Mouse (Mus musculus): Measurements from ENCODE around the gene Sin3a. TPM values are rescaled to one million over a fixed set of nuclear protein-coding genes. Genes with fewer than 3 reads are reported as not detected.

The Sin3a gene
- polyA plus RNA-seq, 1 experiment from 2014 or later, result 34.4 TPM

DNA sequence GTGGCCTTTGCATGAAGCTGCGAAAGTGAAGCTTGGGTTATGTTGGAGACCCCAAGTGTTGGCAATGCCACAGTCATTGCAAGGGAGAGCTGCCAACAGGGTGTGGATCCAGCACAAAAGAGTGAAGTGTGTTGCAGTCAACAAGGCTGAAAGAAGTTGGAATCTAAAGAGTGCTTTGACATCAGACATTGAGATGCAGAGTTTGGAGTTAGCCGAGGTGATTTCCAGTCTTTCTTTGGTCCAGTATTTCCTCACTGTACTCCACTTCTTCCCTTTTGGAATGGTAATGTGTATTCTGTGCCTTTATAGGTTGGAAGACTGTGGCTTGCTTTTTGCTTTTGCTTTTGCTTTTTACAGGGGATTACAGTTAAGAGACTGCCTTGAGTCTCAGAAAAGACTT, 94.3 kb downstream of the Sin3a start:
- no peak for ATAC-seq (replicated peaks; ENCODE audit: insufficient number of reproducible peaks, low FRiP score, low TSS enrichment)
- Histone ChIP-seq H3K27me3 (ENCODE audit: control insufficient read depth, insufficient read depth, low read length) (no peaks in the 10 kb centered on the region), H3K9ac (ENCODE audit: low read depth, low read length) (no peak overlapping the region), H3K27ac (ENCODE audit: low read depth, low read length) (no peak overlapping the region), H3K36me3 (ENCODE audit: control insufficient read depth, insufficient read depth, low read length) (no peaks in the 10 kb centered on the region), H3K9me3 (replicated peaks; ENCODE audit: control insufficient read depth, low read length) (no peaks in the 10 kb centered on the region), H3K4me2 (no peak overlapping the region), H3K4me3 (ENCODE audit: low read depth, low read length) (no peak overlapping the region), H3K4me1 (ENCODE audit: control insufficient read depth, insufficient read depth, low read length) (no peaks in the 10 kb centered on the region)
- 73% methylated on average over 2 of the region's 2 CpGs for WGBS (ENCODE audit: insufficient replicate concordance)

DNA sequence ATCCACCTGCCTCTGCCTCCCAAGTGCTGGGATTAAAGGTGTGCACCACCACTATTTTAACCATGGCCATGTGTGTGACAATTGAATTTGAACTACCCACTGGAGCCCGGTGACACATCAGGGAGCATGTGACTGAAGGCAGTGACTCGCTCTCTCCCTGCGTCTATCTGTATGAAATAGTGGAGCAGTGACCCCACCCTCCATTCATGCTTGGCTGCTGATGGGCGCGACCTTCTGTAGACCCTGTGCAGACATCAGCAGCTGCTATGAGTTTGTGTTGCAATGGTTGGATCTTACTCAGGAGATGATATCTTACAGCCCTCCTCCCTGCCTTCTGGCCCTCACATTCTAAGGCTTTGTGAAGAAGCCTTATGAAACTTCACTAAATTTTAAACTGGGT, 96.6 kb downstream of the Sin3a start:
- H3K9me3 ChIP-seq (replicated peaks; ENCODE audit: control insufficient read depth, low read length), result no peaks in the 10 kb centered on the region
- WGBS (ENCODE audit: insufficient replicate concordance), result 72% methylated on average over 5 of the region's 5 CpGs

More for the DNA sequence above, 96.6 kb downstream of the Sin3a start:
- Histone ChIP-seq H3K9ac (ENCODE audit: low read depth, low read length) (no peak overlapping the region), H3K4me2 (no peak overlapping the region), H3K27ac (ENCODE audit: low read depth, low read length) (no peak overlapping the region), H3K4me3 (ENCODE audit: low read depth, low read length) (no peak overlapping the region), H3K27me3 (ENCODE audit: control insufficient read depth, insufficient read depth, low read length) (no peaks in the 10 kb centered on the region), H3K4me1 (ENCODE audit: control insufficient read depth, insufficient read depth, low read length) (no peaks in the 10 kb centered on the region), H3K36me3 (ENCODE audit: control insufficient read depth, insufficient read depth, low read length) (no peaks in the 10 kb centered on the region)
- ATAC-seq (replicated peaks; ENCODE audit: insufficient number of reproducible peaks, low FRiP score, low TSS enrichment), result no peak

Other genes with a start within 250 kb of the Sin3a start
- gene Odf3l1, start 207.4 kb upstream of the Sin3a start, polyA plus RNA-seq (2014; fragmentation: Nextera tagmentation; extraction: Ambion mirVana), result 0.82 and 0.87 TPM in 2 replicates
- 18.6 and 22.0 TPM in 2 replicates for gene Cspg4, start 207.0 kb upstream of the Sin3a start, polyA plus RNA-seq (2014; fragmentation: Nextera tagmentation; extraction: Ambion mirVana)
- 4.5 and 5.2 TPM in 2 replicates for gene Snx33, start 143.7 kb upstream of the Sin3a start, polyA plus RNA-seq (2014; fragmentation: Nextera tagmentation; extraction: Ambion mirVana)
- gene Imp3, start 134.6 kb upstream of the Sin3a start, polyA plus RNA-seq (2014; fragmentation: Nextera tagmentation; extraction: Ambion mirVana), result 65.6 and 66.0 TPM in 2 replicates
- 19.0 and 21.6 TPM in 2 replicates for gene Snupn, start 121.2 kb upstream of the Sin3a start, polyA plus RNA-seq (2014; fragmentation: Nextera tagmentation; extraction: Ambion mirVana)
- 21.9 and 22.0 TPM in 2 replicates for gene Ptpn9, start 77.1 kb upstream of the Sin3a start, polyA plus RNA-seq (2014; fragmentation: Nextera tagmentation; extraction: Ambion mirVana)
- gene Man2c1, start 58.6 kb downstream of the Sin3a start, polyA plus RNA-seq (2014; fragmentation: Nextera tagmentation; extraction: Ambion mirVana), result 22.0 and 29.1 TPM in 2 replicates
- gene Neil1, start 76.3 kb downstream of the Sin3a start, polyA plus RNA-seq (2014; fragmentation: Nextera tagmentation; extraction: Ambion mirVana), result 4.4 and 6.0 TPM in 2 replicates
- gene Commd4, start 86.3 kb downstream of the Sin3a start, polyA plus RNA-seq (2014; fragmentation: Nextera tagmentation; extraction: Ambion mirVana), result 65.8 and 67.9 TPM in 2 replicates
- not detected in 2 replicates for gene Trcg1, start 164.5 kb downstream of the Sin3a start, polyA plus RNA-seq (2014; fragmentation: Nextera tagmentation; extraction: Ambion mirVana)
- gene 1700017B05Rik, start 190.6 kb downstream of the Sin3a start, polyA plus RNA-seq (2014; fragmentation: Nextera tagmentation; extraction: Ambion mirVana), result 15.5 and 16.2 TPM in 2 replicates

Data from heart, embryonic 11.5 days (tissue).